Mouse (Mus musculus) adrenal gland, postnatal 4 days (tissue): ENCODE measurements around the gene Syce2. TPM values are rescaled to one million over a fixed set of nuclear protein-coding genes. Genes with fewer than 3 reads are reported as not detected.

Experiments
- DNase-seq, 2 experiments: peaks; one replicate each; pipeline ENCODE4 v3.0.0; 2021 to 2022; ENCODE audit warnings: low spot score in 2 of 2, mixed read lengths in 2 of 2
- microRNA-seq: library from miRNA; unstranded; fragments of <30 nt; microRNA quantifications from one replicate; pipeline ENCODE4 v1.2.0, GENCODE M21; 2021
- total RNA-seq, 2 experiments: library from RNA; stranded (reverse); gene quantifications; 2 replicates each; pipeline ENCODE4 v1.2.3; 2021

The Syce2 gene
- total RNA-seq, 2 experiments from 2014 or later = 20.0 to 22.5 TPM

DNA sequence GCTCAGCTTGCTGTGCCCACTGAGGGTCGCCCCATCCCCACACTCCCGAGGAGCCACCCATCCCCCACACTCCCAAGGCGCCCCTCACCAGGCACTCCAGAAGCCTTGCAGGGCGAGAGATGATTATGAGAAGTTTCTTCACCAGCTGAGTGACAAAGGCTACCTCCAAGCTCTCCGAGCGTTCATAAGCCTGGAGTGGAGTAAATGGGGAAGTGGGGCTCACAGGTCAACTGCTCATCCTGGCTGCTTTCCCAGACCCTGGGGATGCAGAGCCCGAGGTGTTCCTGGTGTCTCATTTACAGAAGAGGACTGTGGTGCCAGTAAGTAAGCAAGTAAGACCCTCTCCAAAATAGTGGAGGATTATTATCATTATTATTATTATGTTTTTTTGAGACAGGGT lies 53.6 kb downstream of the Syce2 start:
- DNase-seq = no peak

DNA sequence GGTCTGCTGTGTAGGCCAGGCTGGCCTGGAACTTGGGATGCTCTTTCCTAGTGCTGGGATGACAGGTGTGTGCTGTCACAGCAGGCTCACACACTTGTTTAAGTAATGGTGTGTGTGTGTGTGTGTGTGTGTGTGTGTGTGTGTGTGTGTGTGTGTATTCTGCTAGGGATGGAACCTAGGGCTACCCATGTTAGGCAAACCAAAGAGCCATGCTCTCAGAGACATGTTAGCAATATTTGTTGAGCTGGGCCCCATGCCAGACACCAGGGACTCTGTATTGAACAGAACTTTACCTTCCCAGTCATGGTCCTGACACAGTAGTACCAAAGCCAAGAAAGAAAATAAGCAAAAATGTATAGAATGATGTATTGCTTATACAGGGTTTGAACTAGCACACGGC lies 55.6 kb downstream of the Syce2 start:
- no peak for DNase-seq

DNA sequence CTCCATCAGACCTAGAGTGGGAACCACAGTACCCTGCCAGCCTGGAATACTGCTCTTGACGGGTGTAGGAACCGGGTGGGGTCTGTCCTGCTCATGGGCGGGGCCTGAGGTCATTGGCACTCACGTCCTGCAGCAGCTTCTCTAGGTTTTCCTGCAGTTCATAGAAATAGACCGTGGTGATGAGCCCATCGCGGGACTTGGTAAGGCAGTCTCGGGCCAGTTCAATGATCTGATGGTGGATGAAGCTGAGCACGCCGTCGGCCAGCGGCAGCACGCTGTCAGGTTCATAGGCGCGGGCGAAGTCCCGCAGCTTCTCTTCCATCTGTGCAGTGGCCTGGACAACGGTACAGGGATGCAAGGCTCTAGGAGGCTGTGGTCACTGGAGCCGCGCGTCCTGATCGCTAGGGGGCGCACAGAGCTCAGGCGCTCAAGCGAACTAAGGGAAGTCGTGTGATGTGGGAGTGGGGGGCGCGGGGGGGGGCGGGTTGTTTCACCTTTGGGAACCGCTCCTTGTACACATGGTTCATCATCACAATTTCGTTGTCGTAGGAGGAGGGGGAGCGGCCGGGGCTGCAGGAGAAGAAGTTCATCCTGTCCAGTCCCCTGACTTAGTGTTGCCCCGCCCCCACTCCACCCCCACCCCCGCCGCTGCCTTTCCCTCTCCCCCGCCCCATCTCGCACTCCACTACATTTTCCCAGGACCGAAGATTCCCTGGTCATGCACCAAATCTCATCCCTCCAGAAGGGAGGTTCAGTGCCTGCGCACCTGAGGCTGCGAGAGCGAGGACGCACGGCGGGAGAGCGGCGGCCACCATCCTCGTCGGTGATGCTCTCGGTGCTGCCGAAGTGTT lies 56.8 kb downstream of the Syce2 start:
- DNase-seq = no peak

DNA sequence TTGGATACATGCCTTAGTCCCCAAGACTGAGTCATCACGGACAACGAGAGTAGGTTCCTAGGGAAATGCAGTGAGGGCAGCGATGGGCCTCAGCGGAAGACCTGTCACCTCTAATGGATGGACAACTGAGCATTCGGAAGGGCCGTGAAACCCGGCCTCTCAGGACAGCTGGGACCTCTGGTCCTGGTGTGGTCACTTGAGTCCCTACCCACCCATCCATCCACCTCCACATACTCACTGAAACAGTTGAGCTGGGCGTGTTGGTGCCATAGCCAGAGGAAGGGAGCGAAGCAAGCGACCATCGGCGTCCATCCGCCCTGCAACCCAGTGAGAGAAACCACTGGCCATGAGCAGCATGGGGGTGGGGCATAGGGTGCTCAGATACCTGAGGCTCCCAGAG lies 58.7 kb downstream of the Syce2 start:
- no peak for DNase-seq

DNA sequence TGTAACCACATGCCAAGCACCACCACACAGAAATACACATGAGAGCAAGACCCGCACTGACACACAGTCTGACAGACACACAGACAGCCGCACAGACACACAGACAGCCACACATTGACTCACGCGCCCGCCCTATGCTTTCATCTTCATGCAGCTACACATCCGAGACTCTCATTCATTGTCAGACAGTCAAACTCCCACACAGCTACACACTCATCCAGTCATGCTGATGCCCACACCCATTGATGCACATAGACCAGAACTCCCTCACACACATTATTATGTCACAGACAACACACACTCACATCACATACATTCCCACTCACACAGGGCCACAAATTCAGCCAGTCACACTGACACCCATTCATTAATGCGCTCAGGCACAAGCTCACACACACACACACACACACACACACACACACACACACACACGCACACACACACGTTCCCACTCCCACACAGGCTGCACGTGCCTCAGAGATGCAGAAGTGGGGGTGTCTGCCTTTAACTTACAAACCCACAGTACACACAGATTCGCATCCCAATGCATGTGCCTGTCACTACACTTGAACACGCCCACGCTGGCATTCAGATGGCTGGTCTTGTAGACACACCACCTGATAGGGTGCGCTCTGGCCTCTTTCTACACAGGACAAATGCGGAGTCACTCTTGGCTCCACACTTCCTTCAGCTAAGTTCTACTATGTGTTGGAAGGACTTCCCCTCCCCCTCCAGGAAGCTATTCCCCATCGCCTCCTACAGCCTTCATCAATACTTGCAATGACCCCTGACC lies 62.1 kb downstream of the Syce2 start:
- no peak for DNase-seq

DNA sequence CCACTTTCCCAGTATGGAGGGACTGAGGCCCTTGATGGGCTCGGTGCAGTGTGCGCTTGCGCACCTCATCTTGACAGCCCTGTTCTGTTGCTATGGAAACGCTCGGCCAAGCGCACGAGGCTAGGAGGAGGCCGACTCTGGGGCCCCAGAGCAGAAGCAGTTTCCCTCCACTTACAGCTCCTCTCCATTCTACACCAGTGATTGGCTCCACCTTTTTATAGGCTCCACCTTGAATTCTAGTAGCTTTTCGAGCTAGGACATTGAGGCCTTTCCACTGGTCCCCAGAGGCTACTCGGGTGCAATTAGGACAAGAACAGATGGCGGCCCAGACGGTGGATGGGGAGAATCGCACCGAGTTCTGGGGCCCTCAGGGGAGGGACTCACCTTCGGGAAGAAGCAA lies 62.9 kb downstream of the Syce2 start:
- DNase-seq = no peak

DNA sequence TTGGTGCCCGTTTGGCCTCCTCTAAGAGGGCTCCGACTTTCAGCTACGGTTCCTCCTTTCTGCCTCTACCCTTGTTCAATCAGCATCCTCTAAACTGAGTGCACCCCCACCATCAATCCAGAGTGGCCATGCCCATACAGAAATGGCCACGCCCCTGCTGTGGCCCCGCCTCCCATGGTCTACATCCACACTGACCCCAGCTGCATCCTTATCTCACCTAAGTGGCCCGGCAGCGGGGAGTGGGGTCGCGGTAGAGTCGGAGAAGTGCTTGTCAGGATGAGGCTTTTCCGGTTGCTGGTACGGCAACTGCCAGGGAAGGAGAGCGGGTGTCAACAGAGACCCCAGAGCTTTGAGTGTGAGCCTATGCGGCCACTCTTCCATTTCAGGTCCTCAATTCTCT lies 63.6 kb downstream of the Syce2 start:
- DNase-seq = no peak

DNA sequence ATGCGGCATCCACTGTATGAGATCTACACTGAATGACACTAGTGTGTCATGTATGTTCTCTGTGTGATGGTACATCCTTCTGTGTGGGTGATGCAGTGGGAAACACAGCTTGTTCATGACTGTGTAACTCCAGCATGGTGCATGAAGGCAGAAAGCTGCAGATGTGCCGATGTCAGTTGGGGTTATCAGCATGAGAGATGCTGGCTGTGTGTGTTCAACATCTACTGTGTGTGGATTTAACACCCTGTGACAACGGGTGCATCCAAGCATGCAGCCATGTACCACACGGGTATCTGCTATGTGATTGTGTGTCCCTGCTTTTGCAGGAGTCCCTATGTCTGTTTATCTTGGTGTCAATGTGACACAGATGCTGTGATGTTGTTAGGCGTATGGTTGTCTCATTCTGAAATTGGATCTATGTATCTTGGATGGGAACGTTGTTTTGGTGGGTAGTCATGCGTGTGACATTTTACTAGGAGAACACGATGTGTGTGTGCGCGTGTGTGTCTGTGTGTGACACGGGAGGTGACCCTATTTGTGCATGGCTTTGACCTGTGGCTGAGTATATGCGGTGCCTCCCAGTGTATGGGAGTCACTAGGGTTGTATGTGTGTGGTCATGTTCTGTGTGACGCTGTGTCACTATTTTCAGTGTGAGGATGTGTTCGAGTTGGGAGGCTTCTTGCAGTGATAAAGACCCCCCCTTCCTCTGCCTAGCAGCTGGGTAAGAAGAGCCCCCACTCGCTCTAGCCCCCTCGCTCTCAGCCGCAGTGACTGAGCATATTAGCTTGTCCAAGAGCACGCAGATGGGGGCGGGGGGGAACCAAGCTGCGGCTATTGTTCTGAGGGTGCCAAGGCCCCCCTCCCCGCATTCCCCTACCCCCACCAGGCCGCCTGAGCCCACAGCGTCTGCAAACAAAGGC lies 64.4 kb downstream of the Syce2 start:
- DNase-seq = no peak

DNA sequence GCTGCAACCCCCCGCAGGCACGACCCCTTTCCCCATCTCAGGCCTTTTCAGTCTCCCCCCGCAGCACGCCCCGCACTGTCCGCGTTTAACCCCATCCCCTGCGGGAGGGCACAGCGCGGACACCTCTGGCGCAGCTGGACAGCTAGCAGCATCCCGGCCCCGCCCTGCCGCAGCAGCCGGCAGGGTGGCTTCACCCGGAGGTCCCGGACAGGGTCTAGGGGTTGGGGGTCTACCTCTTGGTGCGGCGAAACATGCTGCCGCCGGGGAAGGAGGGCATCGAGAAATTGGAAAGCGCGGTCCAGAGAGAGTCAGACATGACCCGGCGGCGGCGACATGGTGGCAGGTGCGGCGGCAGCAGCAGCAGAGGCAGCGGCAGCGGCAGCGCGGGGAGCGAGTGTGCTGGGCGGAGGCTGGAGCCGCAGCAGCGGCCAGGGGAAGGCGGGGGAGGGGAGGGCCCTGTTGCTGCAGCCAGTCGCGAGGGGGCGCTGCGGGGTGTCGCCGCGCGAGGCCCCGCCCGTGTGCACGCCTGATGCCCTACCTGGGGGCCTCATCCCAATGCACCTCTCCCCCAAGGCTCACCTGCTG lies 65.1 kb downstream of the Syce2 start, which contains the start of gene Mast1:
Gene Mast1 (minus strand): TSS at position 398 of the 585 bp plus-strand sequence.
- peak in 1 of 2 experiments; percentile 44 for DNase-seq

Small RNAs within 50 kb of the gene (microRNA-seq; reads per million reads assigned to microRNA genes)
- gene Gm24197 (not detected), gene Mir7069 (5.3 reads per million, percentile 16 among the genes with 10 or more reads in this experiment)

Other genes starting within 250 kb of the Syce2 start
- 10 to 100 TPM; 35.1 to 35.3 TPM for gene Ier2, start 209.3 kb upstream of the Syce2 start, total RNA-seq
- 100 to 1,000 TPM; 122 to 124 TPM for gene Trmt1, start 185.8 kb upstream of the Syce2 start, total RNA-seq
- 10 to 100 TPM; 88.9 to 89.0 TPM for gene Nacc1, start 184.2 kb upstream of the Syce2 start, total RNA-seq
- gene Lyl1, start 170.7 kb upstream of the Syce2 start, total RNA-seq = 1 to 10 TPM; 6.5 to 7.2 TPM
- 1 to 10 TPM; 1.2 TPM for gene G430095P16Rik, start 149.1 kb upstream of the Syce2 start, total RNA-seq
- gene Nfix, start 71.8 kb upstream of the Syce2 start, total RNA-seq = 100 to 1,000 TPM; 134 to 137 TPM
- 1 to 10 TPM; 5.7 to 6.7 TPM for gene Dand5, start 49.3 kb upstream of the Syce2 start, total RNA-seq
- gene Gadd45gip1, start 40.6 kb upstream of the Syce2 start, total RNA-seq = 10 to 100 TPM; 46.9 to 48.0 TPM
- 10 to 100 TPM; 86.4 to 93.8 TPM for gene Rad23a, start 31.4 kb upstream of the Syce2 start, total RNA-seq
- 100 to 1,000 TPM; 480 to 531 TPM for gene Calr, start 25.2 kb upstream of the Syce2 start, total RNA-seq
- 10 to 100 TPM; 61.0 to 63.6 TPM for gene Farsa, start 15.1 kb upstream of the Syce2 start, total RNA-seq
- 10 to 100 TPM; 55.0 to 56.0 TPM for gene Gcdh, start 21.8 kb downstream of the Syce2 start, total RNA-seq
- gene Klf1, start 29.8 kb downstream of the Syce2 start, total RNA-seq = 1 to 10 TPM; 2.7 to 6.8 TPM
- gene Dnase2a, start 36.4 kb downstream of the Syce2 start, total RNA-seq = 10 to 100 TPM; 10.4 to 11.5 TPM
- 1 to 10 TPM; 8.3 to 8.5 TPM for gene Mast1, start 65.2 kb downstream of the Syce2 start, total RNA-seq
- under 1 TPM; 0.23 to 0.31 TPM for gene Rtbdn, start 74.9 kb downstream of the Syce2 start, total RNA-seq
- gene Gm49661, start 97.3 kb downstream of the Syce2 start, total RNA-seq = not detected
- 100 to 1,000 TPM; 617 to 655 TPM for gene Prdx2, start 97.5 kb downstream of the Syce2 start, total RNA-seq
- 100 to 1,000 TPM; 122 to 138 TPM for gene Rnaseh2a, start 97.7 kb downstream of the Syce2 start, total RNA-seq
- 10 to 100 TPM; 26.1 to 28.9 TPM for gene Junb, start 106.6 kb downstream of the Syce2 start, total RNA-seq
- 10 to 100 TPM; 10.6 to 13.8 TPM for gene Hook2, start 118.5 kb downstream of the Syce2 start, total RNA-seq
- gene Best2, start 142.4 kb downstream of the Syce2 start, total RNA-seq = not detected
- 10 to 100 TPM; 77.7 to 83.2 TPM for gene Asna1, start 153.2 kb downstream of the Syce2 start, total RNA-seq
- 100 to 1,000 TPM; 179 to 188 TPM for gene Trir, start 154.7 kb downstream of the Syce2 start, total RNA-seq
- gene Tnpo2, start 164.8 kb downstream of the Syce2 start, total RNA-seq = 10 to 100 TPM; 70.8 to 86.8 TPM
- gene Fbxw9, start 187.9 kb downstream of the Syce2 start, total RNA-seq = 10 to 100 TPM; 36.5 to 39.8 TPM
- gene Gm5741, start 195.9 kb downstream of the Syce2 start, total RNA-seq = not detected
- 10 to 100 TPM; 43.0 to 48.2 TPM for gene Dhps, start 199.6 kb downstream of the Syce2 start, total RNA-seq
- 10 to 100 TPM; 77.8 to 80.6 TPM for gene Wdr83os, start 208.6 kb downstream of the Syce2 start, total RNA-seq
- 10 to 100 TPM; 31.2 to 33.8 TPM for gene Wdr83, start 209.2 kb downstream of the Syce2 start, total RNA-seq
- gene Man2b1, start 211.2 kb downstream of the Syce2 start, total RNA-seq = 10 to 100 TPM; 69.1 to 69.2 TPM